Mouse (Mus musculus) gastrocnemius, postnatal 14 days (tissue): ENCODE results near the gene Zdhhc20. TPM values are rescaled to one million over a fixed set of nuclear protein-coding genes. Genes with fewer than 3 reads are reported as not detected.
"Not testable (repeated sequence)": the region's sequence is repeated elsewhere in the genome, so short reads cannot be mapped to it uniquely, and the experiment has no call there.

Source experiments
- DNase-seq: peaks from one replicate; pipeline ENCODE4 v3.0.0; 2021; ENCODE audit warnings: mixed read lengths
- intact Hi-C: fragments of 180-260 bp; cut with DNase I; formaldehyde crosslinking; loops from one replicate; pipeline ENCODE4 v1.15.1; 2025; ENCODE audit warnings: low total_unique reads
- total RNA-seq, 2 experiments: library from RNA; stranded (reverse); gene quantifications; 2 replicates each; pipeline ENCODE4 v1.2.3; 2021

The Zdhhc20 gene
- total RNA-seq, 2 experiments from 2014 or later: 9.0 to 13.6 TPM

GRCm38 (mm10) chr14:57896088-57896871 lies 6.2 kb upstream of the Zdhhc20 start:
- intact Hi-C loops, DNase-seq: not testable (repeated sequence)

GRCm38 (mm10) chr14:57894346-57894745 lies 4.3 kb upstream of the Zdhhc20 start:
- no peak for DNase-seq
- intact Hi-C loops: no loop called here

DNA sequence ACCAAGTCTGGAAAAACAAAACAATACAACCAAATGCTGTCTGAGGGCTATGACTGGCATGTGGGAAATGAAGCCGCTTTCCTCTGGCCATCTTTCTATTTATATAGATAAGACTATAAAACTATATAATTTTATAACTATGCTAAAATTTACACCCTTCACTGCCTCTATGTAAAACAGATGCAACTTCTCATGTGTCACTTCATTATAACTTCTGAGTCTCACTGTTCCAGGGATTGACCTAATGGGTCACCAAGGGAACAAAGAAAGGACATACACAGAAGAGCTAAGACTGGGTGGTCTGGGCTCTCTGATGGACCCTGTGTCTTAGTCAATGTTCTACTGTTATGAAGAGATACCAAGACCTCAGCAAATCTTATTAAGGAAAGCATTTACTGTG lies 2.9 kb upstream of the Zdhhc20 start:
- DNase-seq: no peak
- intact Hi-C loops: no loop called here

DNA sequence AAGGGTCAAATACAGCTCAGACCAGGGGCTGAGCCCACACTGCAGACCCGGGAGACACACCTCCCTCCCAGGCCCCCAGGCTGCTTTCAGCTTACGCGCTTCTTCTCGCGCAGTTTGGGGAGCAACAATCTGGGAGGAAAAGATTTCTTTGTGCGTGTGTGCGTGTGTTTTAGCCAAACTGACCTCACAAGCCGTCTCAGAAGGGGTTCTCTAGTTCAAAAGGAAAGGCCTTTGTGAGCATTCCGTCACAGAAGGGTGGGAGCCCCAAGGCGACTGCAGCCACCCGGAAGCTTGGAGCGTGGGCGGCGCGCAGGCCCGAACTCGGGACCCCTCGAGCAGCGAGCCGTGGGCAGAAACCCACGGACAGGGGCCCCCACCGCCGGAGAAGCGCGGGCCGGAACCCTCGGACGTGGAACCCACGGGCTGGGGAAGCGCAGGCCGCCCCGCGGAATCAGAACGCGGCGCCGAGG lies 500 bp downstream of the Zdhhc20 start:
- peak; percentile 40 for DNase-seq
- intact Hi-C loops: no loop called here

DNA sequence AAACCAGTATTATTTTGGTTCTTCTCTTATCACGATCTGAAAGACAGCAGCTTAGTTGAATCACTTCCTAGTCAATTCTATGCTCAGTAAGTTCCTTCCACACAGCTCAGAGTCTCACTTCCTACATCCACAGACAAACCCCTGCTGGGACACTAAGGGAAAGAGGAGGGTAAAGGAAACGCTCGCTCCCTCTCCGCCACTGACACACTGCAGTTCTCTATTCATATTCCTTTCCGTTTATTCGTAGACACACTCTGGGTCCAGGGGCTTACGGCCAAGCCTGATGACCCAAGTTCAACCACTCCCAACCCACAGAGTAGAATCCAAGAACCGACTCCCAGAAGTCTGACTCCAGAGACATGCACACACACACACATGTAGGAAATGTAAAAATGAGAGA lies 2.9 kb downstream of the Zdhhc20 start:
- DNase-seq: peak; percentile 27
- intact Hi-C loops: no loop called here

- intact Hi-C loops: no loop called here
- no peak for DNase-seq
Measured at GRCm38 (mm10) chr14:57886032-57886431, 4.0 kb downstream of the Zdhhc20 start.

- no peak for DNase-seq
- intact Hi-C loops: no loop called here
Measured at GRCm38 (mm10) chr14:57883341-57883740, 6.7 kb downstream of the Zdhhc20 start.

GRCm38 (mm10) chr14:57882720-57883119 lies 7.4 kb downstream of the Zdhhc20 start:
- DNase-seq: no peak
- intact Hi-C loops: no loop called here

DNA sequence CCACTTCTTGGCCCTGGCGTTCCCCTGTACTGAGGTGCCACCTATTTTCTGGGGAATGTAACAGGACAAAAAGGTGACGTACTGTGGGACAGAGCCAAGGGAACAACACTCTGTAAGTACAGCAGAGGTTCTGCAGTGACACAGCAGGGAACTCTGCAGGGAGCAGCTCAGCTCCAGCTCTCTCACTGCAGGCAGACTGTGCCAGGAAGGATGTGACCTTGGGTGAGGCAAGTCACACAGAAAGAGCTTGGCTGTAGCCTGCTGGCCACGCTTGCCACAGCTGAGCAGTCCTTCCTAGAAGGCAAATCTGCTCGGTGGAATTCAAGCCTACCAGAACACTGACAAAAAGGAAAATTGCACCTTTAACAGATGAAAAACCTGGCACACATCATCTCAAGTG lies 8.3 kb downstream of the Zdhhc20 start:
- DNase-seq: peak; percentile 83
- intact Hi-C loops: no loop called here

GRCm38 (mm10) chr14:57881074-57881473 lies 9.0 kb downstream of the Zdhhc20 start:
- intact Hi-C loops: no loop called here
- no peak for DNase-seq

GRCm38 (mm10) chr14:57877921-57878320 lies 12.2 kb downstream of the Zdhhc20 start:
- intact Hi-C loops: no loop called here
- no peak for DNase-seq

- DNase-seq: no peak
- intact Hi-C loops: no loop called here
Measured at GRCm38 (mm10) chr14:57866676-57867276, 23.3 kb downstream of the Zdhhc20 start.

DNA sequence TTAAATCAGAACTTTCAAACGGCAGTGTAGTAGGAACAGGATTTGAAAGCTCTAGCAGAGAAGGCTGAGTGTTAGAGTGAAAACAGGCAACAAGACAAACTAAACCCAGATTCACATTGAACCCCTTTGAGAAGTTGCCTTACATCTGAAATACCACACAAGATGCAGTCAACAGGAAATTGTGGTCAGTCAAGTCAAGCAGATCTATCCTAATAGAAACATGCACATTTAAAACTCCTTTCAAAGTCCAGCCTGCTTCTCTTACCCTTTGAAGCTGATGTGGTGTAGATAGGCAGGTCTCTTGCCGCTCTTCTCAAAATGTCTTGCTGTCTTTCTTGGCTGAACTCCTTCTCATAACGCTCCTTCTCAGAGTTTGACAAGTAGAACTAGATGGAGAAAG lies 24.8 kb downstream of the Zdhhc20 start:
- intact Hi-C loops: no loop called here
- DNase-seq: no peak

DNA sequence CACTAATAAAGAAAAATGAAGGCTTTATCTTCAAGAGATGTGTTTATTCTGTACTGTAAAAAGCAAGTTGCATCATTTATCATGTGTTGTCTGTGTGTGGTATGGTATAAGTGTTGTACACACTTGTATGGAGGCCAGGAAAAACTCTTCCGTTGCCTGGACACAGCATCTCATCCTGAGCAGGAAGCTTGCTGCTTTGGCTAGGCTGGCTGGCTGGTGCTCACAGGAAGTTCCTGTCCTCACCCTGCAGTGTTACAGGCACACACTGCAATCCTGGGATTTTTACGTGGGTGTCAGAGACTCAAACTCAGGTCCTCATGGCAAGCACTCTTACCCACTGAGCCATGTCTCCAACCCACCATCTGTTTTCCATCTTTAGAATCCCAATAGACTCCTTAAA lies 26.9 kb downstream of the Zdhhc20 start:
- DNase-seq: no peak
- intact Hi-C loops: no loop called here

DNA sequence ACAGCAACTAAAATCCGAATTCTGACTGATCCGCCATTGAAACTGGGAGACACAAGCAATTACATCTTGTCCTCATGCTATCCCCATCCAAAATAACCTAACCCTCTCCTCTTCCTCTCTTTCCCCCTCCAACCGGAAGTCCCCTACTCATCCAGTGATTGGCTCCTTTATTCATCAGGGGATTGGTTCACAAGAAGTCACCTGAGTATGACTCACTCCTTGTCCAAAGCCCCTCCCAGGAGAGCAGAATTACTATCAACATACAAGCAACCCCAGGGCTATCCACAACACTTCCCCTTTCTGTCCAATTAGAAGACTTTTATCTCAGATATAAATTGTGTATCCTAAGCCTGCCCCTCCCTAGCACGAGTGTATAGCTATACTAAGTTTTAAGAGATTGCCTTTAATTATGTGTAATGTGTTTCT lies 28.1 kb downstream of the Zdhhc20 start:
- intact Hi-C loops: no loop called here
- no peak for DNase-seq

- DNase-seq: no peak
- intact Hi-C loops: no loop called here
Measured at GRCm38 (mm10) chr14:57859520-57859919, 30.6 kb downstream of the Zdhhc20 start.

GRCm38 (mm10) chr14:57858601-57859000 lies 31.5 kb downstream of the Zdhhc20 start:
- DNase-seq: no peak
- intact Hi-C loops: no loop called here

GRCm38 (mm10) chr14:57856037-57856436 lies 34.0 kb downstream of the Zdhhc20 start:
- intact Hi-C loops, DNase-seq: not testable (repeated sequence)

GRCm38 (mm10) chr14:57852961-57853360 lies 37.1 kb downstream of the Zdhhc20 start:
- intact Hi-C loops: no loop called here

DNA sequence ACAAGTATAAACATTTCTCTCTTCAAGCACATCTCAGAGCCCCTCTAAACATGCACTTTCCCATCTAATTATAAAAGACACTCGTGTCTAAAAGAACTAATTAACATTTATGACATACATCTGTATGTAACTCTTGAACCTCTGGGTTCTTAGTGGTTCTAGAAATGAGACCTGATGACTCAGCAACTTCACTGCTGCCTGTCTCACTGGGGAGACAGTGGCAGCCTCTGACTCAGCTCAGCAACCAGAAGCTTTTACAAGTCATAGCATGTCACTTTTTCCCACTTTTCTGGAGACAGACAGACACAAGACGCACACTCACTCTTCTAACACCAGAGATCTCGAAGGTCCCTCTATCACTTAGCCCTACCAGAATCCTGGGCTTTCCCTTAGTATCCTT lies 39.7 kb downstream of the Zdhhc20 start:
- intact Hi-C loops: no loop called here
- DNase-seq: no peak

More at GRCm38 (mm10) chr14:57852961-57853360, 37.1 kb downstream of the Zdhhc20 start:
- DNase-seq: no peak

- no peak for DNase-seq
- intact Hi-C loops: no loop called here
Measured at GRCm38 (mm10) chr14:57848646-57849045, 41.4 kb downstream of the Zdhhc20 start.
